Mouse (Mus musculus) ES-Bruce4 (cell line): ENCODE data around the gene Sec1. TPM values are rescaled to one million over a fixed set of nuclear protein-coding genes. Genes with fewer than 3 reads are reported as not detected.

ENCODE experiments used
- H3K27ac ChIP-seq: 2 replicates; pipeline ENCODE4 v1.5.1; 2012; ENCODE audit warnings: low read length, inconsistent platforms; ENCODE audit not compliant: insufficient read depth
- H3K27me3 ChIP-seq: 2 replicates; pipeline ENCODE4 v1.6.1; 2012; ENCODE audit warnings: mild to moderate bottlenecking, low read length, inconsistent platforms; ENCODE audit not compliant: control insufficient read depth, poor library complexity, insufficient read depth, severe bottlenecking
- H3K36me3 ChIP-seq: 2 replicates; pipeline ENCODE4 v1.6.1; 2012; ENCODE audit warnings: inconsistent platforms, mild to moderate bottlenecking, low read length, moderate library complexity; ENCODE audit not compliant: control insufficient read depth, poor library complexity, insufficient read depth, severe bottlenecking
- H3K4me1 ChIP-seq: one replicate; pipeline ENCODE4 v1.8.1; 2011; ENCODE audit warnings: low read length; ENCODE audit not compliant: control insufficient read depth, insufficient read depth
- H3K4me3 ChIP-seq: 2 replicates; pipeline ENCODE4 v1.5.1; 2011; ENCODE audit warnings: low read depth, mild to moderate bottlenecking, low read length
- H3K9ac ChIP-seq: 2 replicates; pipeline ENCODE4 v1.6.1; 2012; ENCODE audit warnings: low read depth, mild to moderate bottlenecking, inconsistent platforms; ENCODE audit not compliant: poor library complexity, severe bottlenecking
- H3K9me3 ChIP-seq: replicated peaks from 2 replicates; pipeline ENCODE4 v1.6.1; 2012; ENCODE audit warnings: mild to moderate bottlenecking, low read length, inconsistent platforms; ENCODE audit not compliant: control insufficient read depth, poor library complexity, insufficient read depth, severe bottlenecking
- CTCF ChIP-seq: IDR thresholded peaks from one replicate; pipeline ENCODE4 v1.8.1; 2011; ENCODE audit warnings: low read depth, low read length
- EP300 ChIP-seq: IDR thresholded peaks from 2 replicates; pipeline ENCODE4 v1.6.1; 2011; ENCODE audit warnings: low read depth, low read length; ENCODE audit not compliant: insufficient read depth
- POLR2A ChIP-seq: IDR thresholded peaks from one replicate; pipeline ENCODE4 v1.8.1; 2011; ENCODE audit warnings: low read length; ENCODE audit not compliant: insufficient read depth
- polyA plus RNA-seq: library from polyadenylated mRNA; stranded (reverse); fragments of >200 nt; gene quantifications from 2 replicates; pipeline ENCODE4 v1.2.4, GENCODE M21; 2011; ENCODE audit warnings: low read depth; ENCODE audit not compliant: missing spikeins, insufficient read depth, insufficient read length

The Sec1 gene
- polyA plus RNA-seq, 1 experiment, result 1.4 TPM

DNA sequence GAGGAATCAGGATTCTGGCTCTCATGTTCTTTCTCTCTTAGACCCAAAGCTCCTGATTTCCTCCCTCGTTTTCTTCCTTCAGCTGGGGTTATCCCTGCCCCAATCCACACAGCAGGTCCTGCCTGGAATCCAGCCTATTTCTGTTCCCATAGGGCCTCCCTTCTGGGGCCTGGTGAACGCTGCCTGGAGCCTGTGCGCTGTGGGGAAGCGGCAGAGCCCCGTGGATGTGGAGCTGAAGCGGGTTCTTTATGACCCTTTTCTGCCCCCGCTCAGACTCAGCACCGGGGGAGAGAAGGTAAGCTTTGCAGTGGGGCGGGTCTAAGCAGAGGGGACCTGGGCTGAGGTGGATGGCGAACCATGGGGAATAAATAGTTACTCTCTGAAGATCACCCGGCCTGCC lies 6.9 kb upstream of the Sec1 start:
- TF ChIP-seq EP300 (no peak), POLR2A (no peak), CTCF (no peak)
- H3K27ac ChIP-seq, result no peak overlapping the region
- peak overlapping the region; percentile 42 for H3K9ac ChIP-seq
- no peaks in the 10 kb centered on the region for H3K9me3 ChIP-seq
- no peaks in the 10 kb centered on the region for H3K4me1 ChIP-seq
- H3K27me3 ChIP-seq, result peaks cover 3% of the 10 kb centered on the region; the same call in 1 of the 2 replicates
- H3K4me3 ChIP-seq, result peak overlapping the region; percentile 50
- no peaks in the 10 kb centered on the region for H3K36me3 ChIP-seq

DNA sequence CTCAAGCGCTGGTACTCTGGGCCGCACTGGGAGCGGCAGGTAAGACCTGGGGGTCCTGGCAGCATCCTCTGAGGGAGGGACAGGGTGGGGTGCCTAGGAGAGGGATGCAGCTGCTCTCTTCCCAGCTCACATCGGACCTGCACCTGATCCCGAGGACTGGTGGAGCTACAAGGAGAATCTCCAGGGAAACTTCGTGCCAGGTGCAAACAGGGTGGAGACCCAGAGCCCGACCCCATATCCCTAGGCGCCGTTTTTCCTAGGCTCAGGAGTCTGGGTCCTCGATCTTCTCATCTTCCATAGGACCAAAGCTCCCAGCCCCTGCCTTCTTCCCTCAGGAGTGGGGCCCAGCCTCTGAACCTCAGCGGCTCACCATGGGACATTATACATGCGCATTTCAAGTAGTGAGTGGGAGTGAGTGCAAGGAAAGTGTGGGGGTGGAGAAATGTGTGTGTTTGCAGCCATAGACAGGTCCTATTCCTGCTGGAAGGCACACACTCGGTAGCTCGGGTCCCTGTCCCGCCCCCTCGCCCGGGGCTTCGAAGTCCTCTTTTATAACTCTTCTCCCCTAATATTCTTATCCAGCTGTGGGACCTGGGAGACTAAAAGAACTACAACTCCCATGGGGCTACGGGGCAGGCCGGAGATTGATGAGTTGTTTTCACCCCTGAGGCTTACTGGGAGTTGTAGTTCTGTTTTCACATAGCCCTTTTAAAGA lies 6.3 kb upstream of the Sec1 start:
- Histone ChIP-seq H3K9me3 (no peaks in the 10 kb centered on the region), H3K36me3 (no peaks in the 10 kb centered on the region), H3K27me3 (peaks cover 3% of the 10 kb centered on the region; the same call in 1 of the 2 replicates), H3K4me3 (peak overlapping the region; percentile 65), H3K27ac (no peak overlapping the region), H3K9ac (peak overlapping the region; percentile 57), H3K4me1 (no peaks in the 10 kb centered on the region)
- TF ChIP-seq CTCF, result no peak
- TF ChIP-seq EP300, result no peak
- no peak for TF ChIP-seq POLR2A

DNA sequence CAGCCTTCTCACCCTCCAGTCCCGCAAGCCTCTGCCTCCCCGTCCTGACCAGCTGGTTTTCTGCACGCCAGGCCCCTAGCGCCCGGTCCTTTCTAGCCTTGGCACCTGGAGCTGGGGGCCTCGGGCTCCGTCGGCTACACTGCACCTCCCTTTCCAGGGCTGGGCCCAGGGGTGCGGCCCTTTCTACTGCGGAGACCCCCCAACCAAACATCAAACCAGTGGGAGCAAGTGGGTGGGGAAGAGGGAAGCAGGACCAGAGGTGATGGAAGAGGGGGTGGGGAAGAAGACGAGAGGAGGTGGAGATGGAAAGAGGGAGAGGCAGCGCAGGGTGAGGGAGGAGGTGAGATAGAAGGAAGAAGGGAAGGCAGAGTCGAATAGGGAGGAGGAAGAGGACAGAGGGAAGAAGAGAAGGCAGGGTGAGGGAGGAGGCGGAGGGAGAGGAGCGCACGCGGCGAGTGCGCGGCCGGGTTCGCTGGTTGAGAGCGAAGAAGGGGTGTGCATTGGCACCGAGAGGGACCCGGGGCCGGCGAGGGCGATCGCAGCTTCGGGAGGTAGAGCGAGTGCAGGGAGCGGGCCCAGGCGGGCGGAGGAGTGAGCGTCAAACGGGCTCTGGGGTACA lies 5.4 kb upstream of the Sec1 start, which contains the start of gene Car11:
Gene Car11 (plus strand): TSS at position 321 of the 619 bp plus-strand sequence.
- peaks cover 3% of the 10 kb centered on the region; the same call in 1 of the 2 replicates for H3K27me3 ChIP-seq
- H3K36me3 ChIP-seq, result no peaks in the 10 kb centered on the region
- H3K9me3 ChIP-seq, result no peaks in the 10 kb centered on the region
- no peaks in the 10 kb centered on the region for H3K4me1 ChIP-seq
- peak within 1 kb of the TSS; percentile 65 for H3K4me3 ChIP-seq
- peak within 1 kb of the TSS; percentile 57 for H3K9ac ChIP-seq
- TF ChIP-seq POLR2A (no peak), CTCF (no peak), EP300 (no peak)
- H3K27ac ChIP-seq, result no peak within 1 kb of the TSS

DNA sequence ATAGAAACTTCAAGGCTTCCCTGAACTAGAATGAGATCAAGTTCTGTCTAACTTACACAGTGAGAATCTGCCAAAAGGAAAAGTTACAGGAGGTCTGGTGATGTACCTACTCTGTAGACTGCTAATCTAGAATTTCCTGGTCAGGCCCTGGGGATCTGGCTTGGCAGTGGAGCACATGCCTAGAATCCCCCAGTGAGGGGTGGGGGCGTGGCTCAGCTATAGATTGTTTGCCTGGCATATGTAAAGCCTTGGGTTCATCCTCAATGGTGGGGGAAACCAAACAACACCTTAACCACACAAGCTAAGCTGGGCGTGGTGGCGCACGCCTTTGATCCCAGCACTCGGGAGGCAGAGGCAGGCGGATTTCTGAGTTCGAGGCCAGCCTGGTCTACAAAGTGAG lies 3.7 kb upstream of the Sec1 start:
- no peak overlapping the region for H3K9ac ChIP-seq
- H3K27ac ChIP-seq, result no peak overlapping the region
- peaks cover 3% of the 10 kb centered on the region; the same call in 1 of the 2 replicates for H3K27me3 ChIP-seq
- TF ChIP-seq CTCF (no peak), EP300 (no peak), POLR2A (no peak)
- peaks cover 6% of the 10 kb centered on the region for H3K4me1 ChIP-seq
- H3K36me3 ChIP-seq, result no peaks in the 10 kb centered on the region
- H3K4me3 ChIP-seq, result no peak overlapping the region
- no peaks in the 10 kb centered on the region for H3K9me3 ChIP-seq

DNA sequence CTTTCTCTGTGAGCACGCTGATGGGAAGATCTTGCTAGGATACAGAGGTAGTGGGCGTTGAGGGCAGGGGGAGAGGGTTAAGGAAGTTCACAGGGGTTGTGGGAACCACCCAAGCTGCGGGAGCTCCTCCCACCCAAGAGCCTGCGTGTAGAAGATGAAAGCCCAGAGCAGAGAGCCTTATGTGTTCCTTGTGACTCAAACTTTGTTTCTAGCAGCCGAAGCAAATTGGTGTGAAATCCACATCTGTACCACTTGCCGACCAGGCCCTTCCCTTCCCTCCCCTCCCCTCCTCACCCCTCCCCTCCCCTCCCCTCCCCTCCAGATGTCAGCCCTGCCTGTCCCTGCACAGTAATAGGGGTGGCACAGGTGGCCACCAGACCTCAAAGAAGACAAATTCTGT lies 896 bp upstream of the Sec1 start:
- TF ChIP-seq EP300 (no peak), CTCF (no peak), POLR2A (no peak)
- Histone ChIP-seq H3K9me3 (no peaks in the 10 kb centered on the region), H3K4me3 (no peak overlapping the region), H3K4me1 (peaks cover 6% of the 10 kb centered on the region), H3K36me3 (no peaks in the 10 kb centered on the region), H3K9ac (no peak overlapping the region), H3K27me3 (peaks cover 3% of the 10 kb centered on the region; the same call in 1 of the 2 replicates), H3K27ac (no peak overlapping the region)

DNA sequence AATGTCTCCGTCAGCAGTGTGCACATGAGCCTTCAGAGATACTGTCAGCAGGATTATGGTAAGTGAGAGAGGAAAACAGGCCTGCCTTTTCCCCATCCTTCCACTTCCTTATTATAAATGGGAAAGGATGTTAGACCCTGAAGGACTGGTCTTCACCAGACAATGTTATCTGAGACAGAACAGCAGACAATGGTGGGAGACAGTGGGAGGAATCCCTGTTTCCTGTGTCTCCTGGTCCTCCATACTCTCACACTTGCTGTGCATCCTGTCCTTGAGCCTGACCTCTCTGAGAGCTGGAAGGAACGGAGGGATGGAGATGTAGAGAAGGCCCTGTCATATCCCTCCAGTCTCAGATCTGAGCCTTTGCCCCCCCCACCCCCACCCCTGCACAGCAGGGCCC lies 1.8 kb downstream of the Sec1 start:
- H3K9me3 ChIP-seq, result no peaks in the 10 kb centered on the region
- TF ChIP-seq EP300 (no peak), CTCF (no peak), POLR2A (no peak)
- no peak overlapping the region for H3K9ac ChIP-seq
- no peak overlapping the region for H3K4me3 ChIP-seq
- no peaks in the 10 kb centered on the region for H3K36me3 ChIP-seq
- H3K4me1 ChIP-seq, result peaks cover 6% of the 10 kb centered on the region
- no peak overlapping the region for H3K27ac ChIP-seq
- H3K27me3 ChIP-seq, result no peaks in the 10 kb centered on the region
